Mouse (Mus musculus): ENCODE results near the gene Usp29. TPM values are rescaled to one million over a fixed set of nuclear protein-coding genes. Genes with fewer than 3 reads are reported as not detected.
"Not testable (repeated sequence)": the region's sequence is repeated elsewhere in the genome, so short reads cannot be mapped to it uniquely, and the experiment has no call there.

Usp29 gene
- polyA plus RNA-seq, 1 experiment = not detected

GRCm38 (mm10) chr7:6956576-6956975 is 226.2 kb downstream of the Usp29 start:
- H3K4me3 ChIP-seq (ENCODE audit: insufficient read depth, low read depth, low read length) = no peak overlapping the region
- H3K27ac ChIP-seq (ENCODE audit: insufficient read depth, low read depth, low read length) = no peak overlapping the region
- TF ChIP-seq CTCF (IDR thresholded peaks at IDR 0.05; ENCODE audit: insufficient read depth, low read depth, low read length) (no peak), POLR2A (IDR thresholded peaks at IDR 0.05; ENCODE audit: insufficient read depth, low read depth, low read length) (no peak)
- no peaks in the 10 kb centered on the region for H3K4me1 ChIP-seq (ENCODE audit: control insufficient read depth, insufficient read depth, low read length)
- 91% methylated on average over 4 of the region's 4 CpGs for WGBS

GRCm38 (mm10) chr7:6958574-6958973 is 228.2 kb downstream of the Usp29 start:
- no peaks in the 10 kb centered on the region for H3K4me1 ChIP-seq (ENCODE audit: control insufficient read depth, insufficient read depth, low read length)
- whole genome bisulfite sequencing = 88% methylated on average over 1 of the region's 1 CpGs

GRCm38 (mm10) chr7:6973566-6973965 is 243.2 kb downstream of the Usp29 start:
- H3K4me1 ChIP-seq (ENCODE audit: control insufficient read depth, insufficient read depth, low read length) = no peaks in the 10 kb centered on the region
- H3K4me3 ChIP-seq (ENCODE audit: insufficient read depth, low read depth, low read length) = no peak overlapping the region
- no peak overlapping the region for H3K27ac ChIP-seq (ENCODE audit: insufficient read depth, low read depth, low read length)
- TF ChIP-seq POLR2A (IDR thresholded peaks at IDR 0.05; ENCODE audit: insufficient read depth, low read depth, low read length) (no peak), CTCF (IDR thresholded peaks at IDR 0.05; ENCODE audit: insufficient read depth, low read depth, low read length) (no peak)
- WGBS = 83% methylated on average over 1 of the region's 1 CpGs

More at GRCm38 (mm10) chr7:6958574-6958973, 228.2 kb downstream of the Usp29 start:
- no peak overlapping the region for H3K27ac ChIP-seq (ENCODE audit: insufficient read depth, low read depth, low read length)
- TF ChIP-seq CTCF (IDR thresholded peaks at IDR 0.05; ENCODE audit: insufficient read depth, low read depth, low read length) (no peak), POLR2A (IDR thresholded peaks at IDR 0.05; ENCODE audit: insufficient read depth, low read depth, low read length) (no peak)
- no peak overlapping the region for H3K4me3 ChIP-seq (ENCODE audit: insufficient read depth, low read depth, low read length)

- H3K27ac ChIP-seq (ENCODE audit: insufficient read depth, low read depth, low read length) = no peak overlapping the region
- 93% methylated on average over 19 of the region's 19 CpGs for WGBS
- no peak for TF ChIP-seq POLR2A (IDR thresholded peaks at IDR 0.05; ENCODE audit: insufficient read depth, low read depth, low read length)
- no peak for TF ChIP-seq CTCF (IDR thresholded peaks at IDR 0.05; ENCODE audit: insufficient read depth, low read depth, low read length)
- H3K4me3 ChIP-seq (ENCODE audit: insufficient read depth, low read depth, low read length) = no peak overlapping the region
- H3K4me1 ChIP-seq (ENCODE audit: control insufficient read depth, insufficient read depth, low read length) = no peaks in the 10 kb centered on the region
Observed at GRCm38 (mm10) chr7:6976890-6977289, 246.5 kb downstream of the Usp29 start.

GRCm38 (mm10) chr7:6995251-6995650 is 264.9 kb downstream of the Usp29 start, which contains the start of gene Aurkc:
Gene Aurkc (plus strand): TSS chr7:6995300.
- H3K4me3 ChIP-seq (ENCODE audit: insufficient read depth, low read depth, low read length); H3K4me1 ChIP-seq (ENCODE audit: control insufficient read depth, insufficient read depth, low read length); H3K27ac ChIP-seq (ENCODE audit: insufficient read depth, low read depth, low read length): not testable (repeated sequence)
- WGBS = 86% methylated on average over 11 of the region's 11 CpGs

- WGBS = 60% methylated on average over 3 of the region's 3 CpGs
- H3K4me1 ChIP-seq (ENCODE audit: control insufficient read depth, insufficient read depth, low read length); H3K27ac ChIP-seq (ENCODE audit: insufficient read depth, low read depth, low read length); H3K4me3 ChIP-seq (ENCODE audit: insufficient read depth, low read depth, low read length): not testable (repeated sequence)
Observed at GRCm38 (mm10) chr7:6998914-6999313, 268.5 kb downstream of the Usp29 start.

- WGBS = 78% methylated on average over 5 of the region's 5 CpGs
- not testable (repeated sequence) for H3K4me3 ChIP-seq (ENCODE audit: insufficient read depth, low read depth, low read length)
Observed at GRCm38 (mm10) chr7:7005441-7005840, 275.1 kb downstream of the Usp29 start.

More at GRCm38 (mm10) chr7:7005441-7005840, 275.1 kb downstream of the Usp29 start:
- not testable (repeated sequence) for H3K4me1 ChIP-seq (ENCODE audit: control insufficient read depth, insufficient read depth, low read length); H3K27ac ChIP-seq (ENCODE audit: insufficient read depth, low read depth, low read length)

Other genes starting within 250 kb of the Usp29 start
- not detected in 2 replicates for gene Olfr5, start 243.6 kb upstream of the Usp29 start, polyA plus RNA-seq (2012; ENCODE audit: insufficient read depth, insufficient read length, low replicate concordance, missing spikeins)
- not detected in 2 replicates for gene Olfr1347, start 230.8 kb upstream of the Usp29 start, polyA plus RNA-seq (2012; ENCODE audit: insufficient read depth, insufficient read length, low replicate concordance, missing spikeins)
- not detected in 2 replicates for gene Olfr1348, start 221.8 kb upstream of the Usp29 start, polyA plus RNA-seq (2012; ENCODE audit: insufficient read depth, insufficient read length, low replicate concordance, missing spikeins)
- not detected in 2 replicates for gene Olfr1349, start 207.6 kb upstream of the Usp29 start, polyA plus RNA-seq (2012; ENCODE audit: insufficient read depth, insufficient read length, low replicate concordance, missing spikeins)
- gene Olfr1350, start 165.7 kb upstream of the Usp29 start, polyA plus RNA-seq (2012; ENCODE audit: insufficient read depth, insufficient read length, low replicate concordance, missing spikeins) = not detected in 2 replicates
- not detected in 2 replicates for gene Zim1, start 34.1 kb upstream of the Usp29 start, polyA plus RNA-seq (2012; ENCODE audit: insufficient read depth, insufficient read length, low replicate concordance, missing spikeins)
- 84.2 and 352 TPM in 2 replicates for gene Peg3, start 147 bp upstream of the Usp29 start, polyA plus RNA-seq (2012; ENCODE audit: insufficient read depth, insufficient read length, low replicate concordance, missing spikeins)